Mouse (Mus musculus) C2C12 (cell line): ENCODE results near the gene Ankdd1b. TPM values are rescaled to one million over a fixed set of nuclear protein-coding genes. Genes with fewer than 3 reads are reported as not detected.

ENCODE experiments used
- H3K27me3 ChIP-seq: one replicate; pipeline ENCODE4 v1.6.1; 2011; ENCODE audit not compliant: control insufficient read depth, insufficient read depth, insufficient read length
- H3K36me3 ChIP-seq: one replicate; pipeline ENCODE4 v1.6.1; 2011; ENCODE audit not compliant: control insufficient read depth, insufficient read depth
- H3K4me3 ChIP-seq: one replicate; pipeline ENCODE4 v1.5.1; 2011; ENCODE audit warnings: mild to moderate bottlenecking, control low read depth; ENCODE audit not compliant: poor library complexity, insufficient read depth, severe bottlenecking
- H3K79me2 ChIP-seq: one replicate; pipeline ENCODE4 v1.6.1; 2011; ENCODE audit not compliant: control insufficient read depth, insufficient read depth
- H3K79me3 ChIP-seq: one replicate; pipeline ENCODE4 v1.6.1; 2011; ENCODE audit warnings: low read depth, control low read depth
- H3ac ChIP-seq: one replicate; pipeline ENCODE3; 2011; ENCODE audit warnings: low read depth; ENCODE audit not compliant: control insufficient read depth, insufficient read length
- CEBPB ChIP-seq: IDR thresholded peaks from one replicate; pipeline ENCODE4 v1.6.1; 2011; ENCODE audit warnings: low read depth, mild to moderate bottlenecking, control low read depth, moderate library complexity
- CTCF ChIP-seq: IDR thresholded peaks from one replicate; pipeline ENCODE4 v1.5.1; 2011; ENCODE audit not compliant: control insufficient read depth, insufficient read depth, insufficient read length
- FOSL1 ChIP-seq: IDR thresholded peaks from one replicate; pipeline ENCODE4 v1.8.0; 2011; ENCODE audit warnings: mild to moderate bottlenecking, low read length; ENCODE audit not compliant: poor library complexity, insufficient read depth, severe bottlenecking
- MAX ChIP-seq: IDR thresholded peaks from one replicate; pipeline ENCODE4 v1.6.1; 2011; ENCODE audit warnings: mild to moderate bottlenecking, control low read depth
- MYOD1 ChIP-seq: IDR thresholded peaks from one replicate; pipeline ENCODE4 v1.6.1; 2011; ENCODE audit warnings: low read depth; ENCODE audit not compliant: control insufficient read depth, insufficient read length
- MYOG ChIP-seq: IDR thresholded peaks from one replicate; pipeline ENCODE4 v1.6.1; 2011; ENCODE audit not compliant: control insufficient read depth, insufficient read length; ENCODE audit errors: extremely low read depth
- USF1 ChIP-seq: IDR thresholded peaks from one replicate; pipeline ENCODE4 v1.6.1; 2011; ENCODE audit warnings: low read depth, mild to moderate bottlenecking, control low read depth, moderate library complexity
- polyA plus RNA-seq: library from polyadenylated mRNA; unstranded; fragments of >200 nt; fragmentation: generic; extraction: Trizol; gene quantifications from one replicate; pipeline ENCODE4 v1.2.1, GENCODE M21; 2012; ENCODE audit warnings: missing spikeins

Ankdd1b gene
- polyA plus RNA-seq, 1 experiment = not detected

DNA sequence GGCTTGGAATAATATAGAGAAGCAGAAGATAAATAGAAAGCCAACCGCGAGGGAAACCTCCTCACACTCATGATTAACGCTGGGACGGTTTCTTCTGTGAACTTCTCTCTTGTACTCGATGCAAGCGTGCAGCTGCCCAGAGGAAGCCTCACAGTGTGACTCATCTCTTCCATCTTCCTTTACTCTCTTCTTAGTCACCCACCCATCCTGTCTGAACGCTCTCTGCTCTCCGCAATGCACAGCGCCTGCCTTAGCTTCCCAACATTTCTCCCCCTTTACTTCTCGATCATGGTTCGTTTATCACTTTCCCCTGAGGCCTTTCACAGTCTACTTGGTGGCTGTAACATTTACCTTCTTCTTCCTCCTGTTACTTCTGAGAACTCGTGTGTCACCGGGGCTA lies 39.6 kb upstream of the Ankdd1b start:
- peak overlapping the region; percentile 12 for H3ac ChIP-seq
- peaks cover 29% of the 10 kb centered on the region for H3K36me3 ChIP-seq
- peaks cover 25% of the 10 kb centered on the region for H3K79me2 ChIP-seq
- H3K27me3 ChIP-seq = no peaks in the 10 kb centered on the region
- no peak overlapping the region for H3K4me3 ChIP-seq
- TF ChIP-seq FOSL1 (peak; percentile 81), CTCF (no peak), MYOD1 (peak; percentile 86), CEBPB (no peak), MYOG (no peak), USF1 (no peak), MAX (peak; percentile 79)
- H3K79me3 ChIP-seq = peaks cover 9% of the 10 kb centered on the region

GRCm38 (mm10) chr13:96507541-96507940 lies 36.5 kb upstream of the Ankdd1b start:
- TF ChIP-seq USF1 (no peak), MYOD1 (no peak), FOSL1 (no peak), CEBPB (no peak), CTCF (no peak), MYOG (no peak), MAX (no peak)
- Histone ChIP-seq H3ac (no peak overlapping the region), H3K36me3 (peaks cover 25% of the 10 kb centered on the region), H3K4me3 (no peak overlapping the region), H3K27me3 (no peaks in the 10 kb centered on the region), H3K79me2 (peaks cover 20% of the 10 kb centered on the region), H3K79me3 (peaks cover 7% of the 10 kb centered on the region)

- peaks cover 7% of the 10 kb centered on the region for H3K79me3 ChIP-seq
- TF ChIP-seq MYOG (no peak), MAX (no peak), USF1 (no peak), CTCF (no peak), MYOD1 (no peak), FOSL1 (no peak), CEBPB (no peak)
- H3K4me3 ChIP-seq = no peak overlapping the region
- no peaks in the 10 kb centered on the region for H3K27me3 ChIP-seq
- H3ac ChIP-seq = no peak overlapping the region
- peaks cover 20% of the 10 kb centered on the region for H3K79me2 ChIP-seq
- H3K36me3 ChIP-seq = peaks cover 27% of the 10 kb centered on the region
Measured at GRCm38 (mm10) chr13:96506313-96506712, 35.3 kb upstream of the Ankdd1b start.

DNA sequence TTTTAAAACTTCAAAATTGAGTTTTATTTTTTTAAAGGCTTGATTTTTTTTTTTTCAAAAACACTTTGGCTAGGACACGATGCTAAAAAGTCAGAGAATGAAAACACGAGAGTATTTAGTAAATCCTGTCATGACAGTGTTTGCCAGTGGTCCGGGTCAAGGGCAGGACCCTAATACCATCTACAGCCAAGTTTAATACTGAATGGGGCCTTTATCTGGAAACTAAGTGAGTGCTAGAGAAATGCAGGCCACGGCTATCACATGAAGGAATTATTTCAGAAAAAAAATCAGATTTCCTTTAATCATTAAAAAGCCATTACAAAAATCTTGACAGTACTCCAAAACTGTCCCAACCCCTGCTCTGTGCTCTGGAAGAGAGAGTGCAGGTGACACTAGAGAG lies 34.7 kb upstream of the Ankdd1b start:
- Histone ChIP-seq H3K79me2 (peaks cover 20% of the 10 kb centered on the region), H3K36me3 (peaks cover 34% of the 10 kb centered on the region)
- TF ChIP-seq FOSL1 = no peak
- no peak for TF ChIP-seq USF1
- TF ChIP-seq MYOG = no peak
- no peak for TF ChIP-seq MYOD1

DNA sequence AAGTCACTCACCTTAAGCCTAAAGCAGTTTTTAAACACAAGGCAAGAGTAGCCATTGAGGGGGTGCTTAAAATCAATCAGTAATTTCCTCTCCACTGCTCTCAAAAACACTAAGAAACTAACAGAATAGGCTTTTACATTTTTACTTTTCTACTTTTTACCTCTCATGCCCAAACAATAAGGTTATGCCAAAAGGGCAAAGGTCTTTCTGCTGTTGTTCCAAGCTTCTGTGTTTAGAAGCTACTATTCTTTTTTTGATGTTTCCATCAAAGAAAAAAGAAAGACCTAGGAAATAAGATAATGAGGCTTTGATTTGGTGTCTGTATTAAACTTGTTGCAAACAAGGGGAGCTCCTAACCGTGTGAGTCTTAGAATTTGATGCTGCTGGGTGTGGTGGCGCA lies 28.9 kb upstream of the Ankdd1b start:
- Histone ChIP-seq H3K36me3 (peaks cover 43% of the 10 kb centered on the region), H3ac (no peak overlapping the region), H3K79me3 (no peaks in the 10 kb centered on the region), H3K79me2 (no peaks in the 10 kb centered on the region), H3K4me3 (no peak overlapping the region), H3K27me3 (no peaks in the 10 kb centered on the region)
- TF ChIP-seq MAX (no peak), CEBPB (no peak), USF1 (no peak), MYOG (no peak), MYOD1 (no peak), FOSL1 (no peak), CTCF (no peak)

More for the DNA sequence above, 34.7 kb upstream of the Ankdd1b start:
- no peak overlapping the region for H3ac ChIP-seq
- no peak overlapping the region for H3K4me3 ChIP-seq
- H3K27me3 ChIP-seq = no peaks in the 10 kb centered on the region
- peaks cover 7% of the 10 kb centered on the region for H3K79me3 ChIP-seq

GRCm38 (mm10) chr13:96496630-96497029 lies 25.6 kb upstream of the Ankdd1b start:
- Histone ChIP-seq H3K79me2 (no peaks in the 10 kb centered on the region), H3K27me3 (no peaks in the 10 kb centered on the region), H3K79me3 (no peaks in the 10 kb centered on the region), H3ac (no peak overlapping the region), H3K4me3 (no peak overlapping the region), H3K36me3 (peaks cover 45% of the 10 kb centered on the region)
- TF ChIP-seq MYOG = no peak
- TF ChIP-seq MAX = no peak
- no peak for TF ChIP-seq FOSL1
- no peak for TF ChIP-seq MYOD1
- TF ChIP-seq CTCF = no peak
- no peak for TF ChIP-seq USF1
- no peak for TF ChIP-seq CEBPB
